Mouse (Mus musculus) G1E (cell line): ENCODE data around the gene Foxj2.

Experiments used
- CTCF ChIP-seq: IDR thresholded peaks from 2 replicates; pipeline ENCODE4 v1.5.1; 2012; ENCODE audit warnings: low read depth, low read length, inconsistent platforms, mixed read lengths
- GATA1 ChIP-seq: IDR thresholded peaks from 2 replicates; pipeline ENCODE4 v1.6.1; 2012; ENCODE audit warnings: borderline replicate concordance, low read length, inconsistent platforms, mixed read lengths
- GATA2 ChIP-seq: IDR thresholded peaks from 2 replicates; pipeline ENCODE4 v1.6.1; 2012; ENCODE audit warnings: low read depth, low read length, inconsistent platforms, borderline replicate concordance
- TAL1 ChIP-seq: conservative IDR thresholded peaks from 2 replicates; pipeline ENCODE4 v1.6.1; 2012; ENCODE audit warnings: low read depth, low read length, inconsistent platforms, mixed read lengths

GRCm38 (mm10) chr6:122892442-122893049 is 72.8 kb downstream of the Foxj2 start:
- TF ChIP-seq CTCF (peak; percentile 65), GATA1 (no peak), TAL1 (no peak), GATA2 (no peak)
